Mouse (Mus musculus) gastrocnemius, postnatal 10 days (tissue): ENCODE measurements around the gene Tmem132d. TPM values are rescaled to one million over a fixed set of nuclear protein-coding genes. Genes with fewer than 3 reads are reported as not detected.

Experiments
- DNase-seq: peaks from one replicate; pipeline ENCODE4 v3.0.0; 2021; ENCODE audit warnings: mixed read lengths
- long read RNA-seq, 2 experiments: library from polyadenylated mRNA; stranded (forward); transcript quantifications; one replicate each; pipeline ENCODE4 v2.0.0; 2021
- total RNA-seq, 2 experiments: library from RNA; stranded (reverse); gene quantifications; 2 replicates each; pipeline ENCODE4 v1.2.3; 2021

The Tmem132d gene
- under 1 TPM in 1 of 2 experiments, not detected in 1; 0.11 TPM for total RNA-seq
- long read RNA-seq, experiment 1 = 0 reads
- long read RNA-seq, experiment 2 = 0 reads

- DNase-seq = no peak
Measured at GRCm38 (mm10) chr5:128432916-128433315, at the start of gene Tmem132d. Tmem132d (minus strand) TSS chr5:128433077.

DNA sequence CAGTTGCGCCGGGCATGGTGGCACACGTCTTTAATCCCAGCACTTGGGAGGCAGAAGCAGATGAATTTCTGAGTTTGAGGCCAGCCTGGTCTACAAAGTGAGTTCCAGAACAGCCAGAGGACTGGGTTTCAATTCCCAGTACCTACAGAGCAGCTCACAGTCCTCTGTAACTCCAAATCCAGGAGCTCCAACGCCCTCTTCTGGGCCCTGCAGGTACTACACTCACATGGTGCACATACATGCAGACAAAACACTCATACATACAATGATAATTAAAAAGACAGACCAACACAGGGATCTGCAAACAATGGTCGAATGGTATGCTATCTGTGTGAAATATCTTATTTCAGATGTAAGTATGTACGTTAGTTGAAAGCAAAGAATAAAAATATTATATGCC is 47.9 kb upstream of the Tmem132d start:
- DNase-seq = no peak

DNA sequence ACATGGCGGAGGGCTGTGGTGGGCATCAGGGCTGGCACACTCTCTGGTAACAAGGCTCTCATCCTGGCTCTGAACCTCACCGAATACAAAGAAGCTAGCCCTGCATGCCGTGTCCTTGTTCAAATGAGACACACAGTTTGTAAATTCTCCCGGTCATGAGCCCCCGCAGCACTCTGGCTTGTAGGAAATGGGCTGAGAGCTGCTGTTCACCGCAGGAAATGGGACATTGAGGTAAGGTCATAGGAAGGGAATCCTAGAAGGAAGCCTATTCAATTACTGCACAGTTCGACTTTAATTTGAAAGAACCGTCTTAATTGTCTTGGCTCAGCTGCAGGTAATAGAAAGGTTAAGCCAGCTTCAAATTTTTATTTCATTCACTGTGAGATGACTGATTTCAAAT is 42.5 kb upstream of the Tmem132d start:
- DNase-seq = no peak

DNA sequence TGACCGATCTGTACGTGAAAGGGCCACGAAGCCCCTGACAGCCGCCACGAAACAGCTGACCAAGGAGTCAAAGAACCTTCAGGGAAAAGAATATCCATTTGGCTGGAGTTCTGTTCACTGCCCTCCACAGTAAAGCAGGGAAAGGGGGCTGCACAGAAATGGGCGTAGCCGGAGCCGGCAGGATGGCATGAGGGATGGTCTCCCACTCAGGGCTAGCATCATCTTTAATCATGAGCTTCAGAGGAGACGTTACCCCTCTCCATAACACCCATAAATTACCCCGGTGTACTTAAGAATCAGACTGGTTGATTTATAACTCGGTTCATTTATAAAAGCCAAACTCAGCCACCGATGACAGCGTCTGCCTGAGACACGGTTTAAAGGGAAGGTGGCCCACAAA is 36.9 kb upstream of the Tmem132d start:
- DNase-seq = no peak

GRCm38 (mm10) chr5:128464514-128464913 is 31.6 kb upstream of the Tmem132d start:
- DNase-seq = no peak

DNA sequence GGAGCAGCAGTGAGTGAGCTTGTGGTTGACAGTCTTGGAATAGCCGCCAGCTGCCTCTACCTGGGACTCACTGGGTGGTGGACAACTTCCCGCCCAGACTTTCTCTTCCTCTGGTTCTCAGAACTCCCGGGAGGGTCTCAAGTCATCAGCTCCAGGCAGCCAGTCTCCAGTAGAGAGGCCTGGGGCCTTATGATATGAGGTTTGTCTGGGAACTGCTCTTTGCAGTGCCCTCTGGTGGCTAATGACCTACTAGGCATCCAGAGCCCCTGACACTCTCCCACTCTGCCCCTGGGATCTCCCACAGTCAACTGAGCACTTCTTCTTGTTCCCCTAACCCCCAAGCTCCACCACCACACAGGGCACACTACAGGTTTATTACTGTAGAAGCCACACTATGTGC is 27.7 kb upstream of the Tmem132d start:
- no peak for DNase-seq

DNA sequence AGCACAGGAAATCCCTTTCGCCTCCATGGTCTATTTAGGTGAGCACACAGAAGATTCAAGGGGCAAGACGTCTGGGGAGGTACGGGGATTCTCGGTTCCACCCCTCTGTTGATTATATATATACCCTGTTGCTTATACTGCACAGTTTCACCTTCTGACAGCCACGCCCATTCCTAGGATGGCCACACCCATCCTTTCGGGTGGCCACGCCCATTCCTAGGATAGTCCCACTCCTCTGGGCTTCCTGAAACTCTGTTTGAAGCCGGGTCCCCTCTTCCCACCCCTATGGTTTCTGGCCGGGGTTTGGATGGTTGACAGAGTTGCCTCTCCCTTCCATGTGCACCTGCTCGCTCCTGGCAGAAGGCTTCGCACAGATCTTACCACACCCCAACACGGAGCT is 22.9 kb upstream of the Tmem132d start:
- DNase-seq = no peak

- no peak for DNase-seq
Measured at GRCm38 (mm10) chr5:128452196-128452595, 19.3 kb upstream of the Tmem132d start.

GRCm38 (mm10) chr5:128450808-128451207 is 17.9 kb upstream of the Tmem132d start:
- DNase-seq = no peak

- DNase-seq = no peak
Measured at GRCm38 (mm10) chr5:128444876-128445275, 12.0 kb upstream of the Tmem132d start.

GRCm38 (mm10) chr5:128443848-128444247 is 11.0 kb upstream of the Tmem132d start:
- DNase-seq = no peak

GRCm38 (mm10) chr5:128441121-128441520 is 8.2 kb upstream of the Tmem132d start:
- DNase-seq = no peak

GRCm38 (mm10) chr5:128439828-128440227 is 7.0 kb upstream of the Tmem132d start:
- DNase-seq = peak; percentile 67

DNA sequence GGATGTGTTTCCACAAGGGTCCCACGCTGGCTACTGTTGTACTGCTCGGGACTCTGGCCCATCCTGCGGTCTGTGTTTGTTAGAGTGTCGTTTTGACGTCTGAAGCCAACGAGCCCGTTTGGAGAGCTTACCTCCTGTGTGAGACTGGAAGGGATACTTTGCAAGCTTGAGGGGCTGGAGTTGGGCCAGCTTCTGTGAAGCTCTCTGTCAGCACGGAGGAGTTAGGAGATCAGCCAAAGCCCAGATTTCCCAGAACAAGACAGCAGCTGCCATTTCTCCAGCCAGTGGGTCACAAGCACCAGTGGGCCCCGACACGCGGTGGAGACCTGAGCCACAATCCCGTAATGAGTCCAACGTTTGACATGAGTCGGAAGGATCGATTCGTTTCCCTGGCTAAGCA is 5.2 kb upstream of the Tmem132d start:
- no peak for DNase-seq

DNA sequence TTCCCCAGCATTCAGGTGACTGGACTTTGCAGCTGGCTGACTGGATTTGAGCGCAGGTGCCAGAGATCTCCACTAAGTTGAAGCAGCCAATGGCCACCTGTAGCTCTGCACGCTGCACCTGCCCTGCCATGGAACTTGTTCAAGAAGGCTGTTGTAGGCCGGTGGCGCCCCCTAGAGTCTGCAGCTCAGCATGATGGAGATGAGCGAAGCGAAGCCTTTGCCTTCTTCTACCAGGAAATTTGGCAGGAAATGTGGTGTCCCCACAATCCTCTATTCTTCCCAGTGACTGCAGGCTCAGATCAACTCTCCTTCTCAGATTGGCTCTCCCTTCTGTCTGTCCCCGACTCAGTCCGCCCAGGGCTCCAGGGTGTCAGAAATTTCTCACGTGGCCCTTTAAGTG is 4.0 kb upstream of the Tmem132d start:
- no peak for DNase-seq

- DNase-seq = no peak
Measured at GRCm38 (mm10) chr5:128435683-128436082, 2.8 kb upstream of the Tmem132d start.

DNA sequence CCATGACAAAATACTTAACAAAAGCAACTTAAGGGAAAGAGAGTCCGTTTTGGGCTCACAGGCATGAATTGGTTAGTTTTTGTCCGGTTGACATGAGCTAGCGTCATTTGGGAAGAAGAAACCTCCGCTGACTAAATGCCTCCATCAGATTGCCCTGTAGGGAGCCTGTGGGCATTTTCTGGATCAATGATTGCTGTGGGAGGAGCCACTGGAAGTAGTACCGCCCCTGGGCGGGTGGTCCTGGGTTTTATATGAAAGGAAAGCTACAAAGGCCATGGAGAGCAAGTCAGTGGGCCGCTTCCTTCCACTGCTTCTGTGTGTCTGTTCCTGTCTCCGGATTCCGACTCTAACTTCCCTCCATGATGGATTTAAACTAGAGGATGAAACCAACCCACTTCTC is 909 bp upstream of the Tmem132d start:
- DNase-seq = no peak

- no peak for DNase-seq
Measured at GRCm38 (mm10) chr5:128432422-128432821, 455 bp downstream of the Tmem132d start.

GRCm38 (mm10) chr5:128424636-128425035 is 8.2 kb downstream of the Tmem132d start:
- DNase-seq = no peak

DNA sequence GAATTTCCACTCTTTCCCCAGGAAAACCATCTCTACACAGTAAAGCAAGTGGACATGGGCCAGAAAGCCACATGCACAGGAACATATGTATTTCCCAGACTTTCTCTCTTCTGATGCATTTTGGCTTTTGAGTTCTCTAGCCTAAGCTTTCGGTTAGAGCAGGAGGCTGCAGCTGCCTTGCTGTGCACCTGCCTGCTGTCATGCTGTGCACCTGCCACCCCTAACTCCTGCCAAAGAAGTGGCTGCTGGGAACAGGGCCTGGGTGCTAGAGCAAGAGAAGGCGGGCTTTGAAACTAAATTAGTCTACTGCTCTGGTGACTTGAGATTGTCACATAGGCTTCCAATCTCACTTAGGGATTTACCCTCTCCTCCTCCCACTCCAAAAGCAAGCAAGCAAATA is 8.7 kb downstream of the Tmem132d start:
- no peak for DNase-seq

DNA sequence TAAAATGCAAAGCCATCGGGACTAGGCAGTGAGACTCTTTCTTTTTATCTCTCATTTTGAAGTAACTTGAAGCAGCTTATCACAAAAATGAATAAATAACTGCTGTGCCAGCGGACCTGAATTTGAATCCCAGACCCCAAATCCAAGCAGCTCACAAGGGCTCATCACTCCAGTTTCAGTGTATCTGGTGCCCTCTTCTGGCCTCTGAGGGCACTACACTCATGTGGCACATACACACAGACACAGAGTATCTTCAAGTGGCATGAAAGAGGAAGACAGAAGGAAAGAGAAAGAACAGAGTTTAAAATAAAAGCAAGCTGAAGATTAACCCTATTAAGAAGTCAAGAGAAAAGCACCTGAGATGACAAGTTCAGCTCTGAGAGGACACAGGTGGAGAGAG is 10.8 kb downstream of the Tmem132d start:
- DNase-seq = no peak

- no peak for DNase-seq
Measured at GRCm38 (mm10) chr5:128418149-128418710, 14.6 kb downstream of the Tmem132d start.

DNA sequence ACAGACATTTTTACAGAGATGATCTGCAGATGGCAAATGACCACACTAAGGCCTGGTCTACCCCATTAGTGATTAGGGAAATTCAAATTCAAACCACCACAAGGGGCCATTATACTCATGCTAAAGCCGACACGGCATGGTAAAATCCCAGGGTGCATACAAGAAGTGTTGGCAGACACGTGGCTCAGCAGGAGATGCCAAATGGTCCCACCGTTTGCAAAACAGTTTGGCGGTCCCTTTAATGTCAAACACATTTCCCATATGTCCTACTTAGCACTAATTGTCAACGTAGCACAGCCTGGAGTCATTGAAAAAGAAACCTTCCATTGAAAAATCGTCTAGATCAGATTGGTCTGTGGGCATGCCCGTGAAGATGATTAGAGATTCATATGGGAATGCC is 18.8 kb downstream of the Tmem132d start:
- no peak for DNase-seq

DNA sequence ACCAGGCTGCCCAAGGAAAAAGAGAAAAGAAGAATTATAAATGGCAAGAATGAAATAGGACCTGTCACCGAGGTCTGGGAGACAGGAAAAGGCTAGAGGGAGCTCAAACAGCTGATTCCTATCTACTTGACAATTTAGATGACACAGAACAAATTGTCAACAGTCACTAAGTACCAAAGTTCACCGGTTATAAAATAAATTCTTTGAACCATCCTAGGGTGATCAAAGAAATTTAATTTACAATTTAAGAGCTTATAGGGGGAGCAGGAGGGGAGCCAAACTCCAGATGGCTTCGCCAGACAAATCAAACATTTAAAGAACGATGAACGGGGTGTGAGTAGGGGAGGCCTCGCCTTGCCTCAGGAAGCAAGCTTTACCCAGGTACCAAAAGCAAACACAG is 20.6 kb downstream of the Tmem132d start:
- no peak for DNase-seq

DNA sequence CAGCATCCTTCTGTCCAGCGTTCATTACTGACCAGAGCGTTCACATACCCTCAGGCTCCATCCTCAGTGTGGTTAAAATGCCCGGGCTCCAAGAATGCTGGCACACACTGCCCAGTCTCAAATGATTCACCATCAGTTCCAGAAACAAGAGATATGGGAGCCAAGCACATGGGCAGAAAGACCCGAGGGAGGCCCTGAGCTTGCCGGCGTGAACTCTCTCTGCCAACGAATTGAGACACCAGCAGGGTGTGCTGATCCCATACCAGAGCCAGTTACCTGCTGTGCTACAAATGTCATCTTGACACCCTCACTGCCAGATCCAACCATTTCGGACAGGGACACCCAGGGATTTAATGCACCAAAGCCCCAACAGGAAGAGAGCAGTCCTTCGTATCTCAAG is 25.3 kb downstream of the Tmem132d start:
- DNase-seq = no peak
